Mouse (Mus musculus) CH12.LX (cell line): ENCODE data around the gene Smg6. TPM values are rescaled to one million over a fixed set of nuclear protein-coding genes. Genes with fewer than 3 reads are reported as not detected.
A peak's percentile ranks its signal among the peaks of the same experiment; 100 is the strongest.

Experiments used
- DNase-seq: peaks from one replicate; pipeline ENCODE4 v3.0.0-alpha.2; 2013; ENCODE audit errors: extremely low read depth
- H3K27ac ChIP-seq: 2 replicates; pipeline ENCODE4 v1.5.1; 2012; ENCODE audit warnings: low read depth, mild to moderate bottlenecking, control low read depth, moderate library complexity; ENCODE audit not compliant: insufficient read depth
- H3K27me3 ChIP-seq: replicated peaks from 2 replicates; pipeline ENCODE3; 2012; ENCODE audit warnings: inconsistent platforms
- H3K36me3 ChIP-seq, 2 experiments: replicated peaks in 1 of 2; 2 replicates each; pipeline versions ENCODE3 to v1.6.1; 2012; ENCODE audit warnings: inconsistent platforms in 1 of 2, low read length in 1 of 2, mild to moderate bottlenecking in 1 of 2, mixed read lengths in 1 of 2, moderate library complexity in 1 of 2; ENCODE audit not compliant: control insufficient read depth in 1 of 2, insufficient read depth in 1 of 2
- H3K4me1 ChIP-seq, 2 experiments: 2 replicates each; pipeline ENCODE4 v1.6.1; 2012; ENCODE audit warnings: inconsistent platforms in 1 of 2, moderate library complexity in 1 of 2; ENCODE audit not compliant: insufficient read depth in 2 of 2, control insufficient read depth in 1 of 2
- H3K4me2 ChIP-seq: 2 replicates; pipeline ENCODE4 v1.6.1; 2012; ENCODE audit warnings: low read depth, mild to moderate bottlenecking, control low read depth; ENCODE audit not compliant: poor library complexity, insufficient read depth, severe bottlenecking
- H3K4me3 ChIP-seq, 3 experiments: fragments of 150-350 bp in 1 of 3; sonication (generic) in 1 of 3; replicated peaks in 1 of 3; 2 replicates each; pipeline versions ENCODE3 to v1.5.1; 2011 to 2012; ENCODE audit warnings: low read depth in 2 of 3, low read length in 2 of 3, mild to moderate bottlenecking in 2 of 3, moderate library complexity in 2 of 3, control low read depth in 1 of 3, improper control_type of control experiment in 1 of 3, inconsistent platforms in 1 of 3, mixed read lengths in 1 of 3; ENCODE audit not compliant: poor library complexity in 1 of 3
- H3K79me2 ChIP-seq: replicated peaks from 2 replicates; pipeline ENCODE4 v1.6.1; 2012; ENCODE audit warnings: mild to moderate bottlenecking, moderate library complexity; ENCODE audit not compliant: control insufficient read depth, poor library complexity, insufficient read depth, severe bottlenecking; ENCODE audit errors: extremely low read depth
- H3K9ac ChIP-seq: 2 replicates; pipeline ENCODE4 v1.6.1; 2012; ENCODE audit warnings: low read depth, mild to moderate bottlenecking, control low read depth, moderate library complexity; ENCODE audit not compliant: insufficient read depth
- H3K9me3 ChIP-seq: replicated peaks from 2 replicates; pipeline ENCODE3; 2012; ENCODE audit warnings: low read length, inconsistent platforms, mixed read lengths
- BHLHE40 ChIP-seq: IDR thresholded peaks from 2 replicates; pipeline ENCODE4 v1.6.1; 2011; ENCODE audit warnings: mild to moderate bottlenecking, low read depth, low read length, improper control_type of control experiment
- CHD1 ChIP-seq: IDR thresholded peaks from 2 replicates; pipeline ENCODE4 v1.6.1; 2012; ENCODE audit warnings: low read depth, low read length, improper control_type of control experiment, inconsistent platforms
- CHD2 ChIP-seq: IDR thresholded peaks from 2 replicates; pipeline ENCODE4 v1.6.1; 2011; ENCODE audit warnings: low read length, improper control_type of control experiment
- CTCF ChIP-seq, 2 experiments: IDR thresholded peaks in 1 of 2; conservative IDR thresholded peaks in 1 of 2; 2 replicates each; pipeline ENCODE4 v1.5.1; 2011 to 2012; ENCODE audit warnings: low read depth in 2 of 2, low read length in 2 of 2, improper control_type of control experiment in 1 of 2, inconsistent platforms in 1 of 2, mild to moderate bottlenecking in 1 of 2, moderate library complexity in 1 of 2
- E2F4 ChIP-seq: IDR thresholded peaks from 2 replicates; pipeline ENCODE4 v1.6.1; 2011; ENCODE audit warnings: low read depth, low read length, improper control_type of control experiment; ENCODE audit not compliant: insufficient replicate concordance
- ELF1 ChIP-seq: IDR thresholded peaks from 2 replicates; pipeline ENCODE4 v1.6.1; 2014; ENCODE audit warnings: low read depth, mild to moderate bottlenecking, inconsistent platforms, low read length, improper control_type of control experiment
- EP300 ChIP-seq: IDR thresholded peaks from 2 replicates; pipeline ENCODE4 v1.6.1; 2011; ENCODE audit warnings: low read length, improper control_type of control experiment
- ETS1 ChIP-seq: conservative IDR thresholded peaks from 2 replicates; pipeline ENCODE4 v1.6.1; 2012; ENCODE audit warnings: low read depth, mild to moderate bottlenecking, inconsistent platforms, low read length, improper control_type of control experiment, moderate library complexity
- GABPA ChIP-seq: IDR thresholded peaks from 2 replicates; pipeline ENCODE4 v1.6.1; 2012; ENCODE audit warnings: low read depth, low read length, improper control_type of control experiment, inconsistent platforms; ENCODE audit not compliant: insufficient replicate concordance
- HCFC1 ChIP-seq: IDR thresholded peaks from 2 replicates; pipeline ENCODE4 v1.6.1; 2012; ENCODE audit warnings: low read depth, mild to moderate bottlenecking, inconsistent platforms, low read length, improper control_type of control experiment
- IRF4 ChIP-seq: IDR thresholded peaks from 2 replicates; pipeline ENCODE4 v1.6.1; 2014; ENCODE audit warnings: low read depth, mild to moderate bottlenecking, inconsistent platforms, low read length, improper control_type of control experiment
- JUN ChIP-seq: IDR thresholded peaks from 2 replicates; pipeline ENCODE4 v1.6.1; 2011; ENCODE audit warnings: low read depth, mild to moderate bottlenecking, low read length, improper control_type of control experiment, moderate library complexity; ENCODE audit not compliant: insufficient read depth
- JUND ChIP-seq: conservative IDR thresholded peaks from 2 replicates; pipeline ENCODE4 v1.6.1; 2011; ENCODE audit warnings: low read depth, low read length, improper control_type of control experiment
- KAT2A ChIP-seq: IDR thresholded peaks from 2 replicates; pipeline ENCODE4 v1.6.1; 2012; ENCODE audit warnings: low read length, improper control_type of control experiment, inconsistent platforms; ENCODE audit not compliant: insufficient replicate concordance
- MAFK ChIP-seq: IDR thresholded peaks from 2 replicates; pipeline ENCODE4 v1.6.1; 2011; ENCODE audit warnings: low read length, improper control_type of control experiment; ENCODE audit not compliant: insufficient replicate concordance
- MAX ChIP-seq: IDR thresholded peaks from 2 replicates; pipeline ENCODE4 v1.6.1; 2011; ENCODE audit warnings: low read length, improper control_type of control experiment
- MAZ ChIP-seq: IDR thresholded peaks from 2 replicates; pipeline ENCODE4 v1.6.1; 2012; ENCODE audit warnings: low read depth, mild to moderate bottlenecking, inconsistent platforms, low read length, improper control_type of control experiment, moderate library complexity
- MEF2A ChIP-seq: IDR thresholded peaks from 2 replicates; pipeline ENCODE4 v1.6.1; 2014; ENCODE audit warnings: low read depth, mild to moderate bottlenecking, inconsistent platforms, low read length, improper control_type of control experiment, borderline replicate concordance
- MXI1 ChIP-seq: IDR thresholded peaks from 2 replicates; pipeline ENCODE4 v1.6.1; 2011; ENCODE audit warnings: mild to moderate bottlenecking, low read depth, low read length, improper control_type of control experiment
- MYC ChIP-seq: IDR thresholded peaks from 2 replicates; pipeline ENCODE4 v1.6.1; 2011; ENCODE audit warnings: low read depth, mild to moderate bottlenecking, improper control_type of control experiment, low read length
- NELFE ChIP-seq: IDR thresholded peaks from 2 replicates; pipeline ENCODE4 v1.6.1; 2011; ENCODE audit warnings: low read depth, low read length, improper control_type of control experiment
- NRF1 ChIP-seq: IDR thresholded peaks from 2 replicates; pipeline ENCODE4 v1.6.1; 2014; ENCODE audit warnings: low read depth, mild to moderate bottlenecking, inconsistent platforms, low read length, improper control_type of control experiment, moderate library complexity
- PAX5 ChIP-seq: IDR thresholded peaks from 2 replicates; pipeline ENCODE4 v1.6.1; 2012; ENCODE audit warnings: low read length, inconsistent platforms, mixed read lengths
- POLR2A ChIP-seq: IDR thresholded peaks from 2 replicates; pipeline ENCODE4 v1.6.1; 2011; ENCODE audit warnings: low read depth, mild to moderate bottlenecking, improper control_type of control experiment, low read length
- POLR2AphosphoS2 ChIP-seq: IDR thresholded peaks from 2 replicates; pipeline ENCODE4 v1.6.1; 2011; ENCODE audit warnings: low read depth, low read length, improper control_type of control experiment
- RAD21 ChIP-seq: IDR thresholded peaks from 2 replicates; pipeline ENCODE4 v1.6.1; 2011; ENCODE audit warnings: low read depth, mild to moderate bottlenecking, low read length, improper control_type of control experiment, moderate library complexity
- RCOR1 ChIP-seq: conservative IDR thresholded peaks from 2 replicates; pipeline ENCODE4 v1.6.1; 2012; ENCODE audit warnings: low read depth, mild to moderate bottlenecking, inconsistent platforms, low read length, improper control_type of control experiment
- SIN3A ChIP-seq: IDR thresholded peaks from 2 replicates; pipeline ENCODE4 v1.6.1; 2012; ENCODE audit warnings: low read length, improper control_type of control experiment, inconsistent platforms
- SMC3 ChIP-seq: IDR thresholded peaks from 2 replicates; pipeline ENCODE4 v1.6.1; 2011; ENCODE audit warnings: low read depth, low read length, improper control_type of control experiment
- TBP ChIP-seq: conservative IDR thresholded peaks from 2 replicates; pipeline ENCODE4 v1.6.1; 2011; ENCODE audit warnings: low read depth, low read length, improper control_type of control experiment
- TCF12 ChIP-seq: IDR thresholded peaks from 2 replicates; pipeline ENCODE4 v1.6.1; 2014; ENCODE audit warnings: low read depth, mild to moderate bottlenecking, inconsistent platforms, low read length, improper control_type of control experiment
- UBTF ChIP-seq: IDR thresholded peaks from 2 replicates; pipeline ENCODE4 v1.6.1; 2012; ENCODE audit warnings: low read depth, mild to moderate bottlenecking, inconsistent platforms, low read length, improper control_type of control experiment, moderate library complexity
- USF1 ChIP-seq: IDR thresholded peaks from 2 replicates; pipeline ENCODE4 v1.6.1; 2014; ENCODE audit warnings: low read depth, mild to moderate bottlenecking, inconsistent platforms, low read length, improper control_type of control experiment
- USF2 ChIP-seq: conservative IDR thresholded peaks from 2 replicates; pipeline ENCODE4 v1.6.1; 2011; ENCODE audit warnings: low read depth, low read length, improper control_type of control experiment
- ZC3H11A ChIP-seq: IDR thresholded peaks from 2 replicates; pipeline ENCODE4 v1.6.1; 2012; ENCODE audit warnings: low read depth, mild to moderate bottlenecking, inconsistent platforms, low read length, improper control_type of control experiment
- ZKSCAN1 ChIP-seq: IDR thresholded peaks from 2 replicates; pipeline ENCODE4 v1.6.1; 2012; ENCODE audit warnings: low read depth, inconsistent platforms, low read length, improper control_type of control experiment, borderline replicate concordance
- ZMIZ1 ChIP-seq: IDR thresholded peaks from 2 replicates; pipeline ENCODE4 v1.6.1; 2012; ENCODE audit warnings: low read depth, mild to moderate bottlenecking, inconsistent platforms, low read length, improper control_type of control experiment
- ZNF384 ChIP-seq: IDR thresholded peaks from 2 replicates; pipeline ENCODE4 v1.6.1; 2012; ENCODE audit warnings: low read depth, low read length, improper control_type of control experiment, inconsistent platforms
- dilution Hi-C: fragments of 300-500 bp; cut with MboI; formaldehyde crosslinking; loops from 2 replicates; pipeline ENCODE4 v1.14.3; 2020; ENCODE audit warnings: low sequenced_read_pairs; ENCODE audit not compliant: extremely low pct_unique_long_range_greater_than_20kb, extremely low pct_ligation_motif_present
- in situ Hi-C: fragments of 300-500 bp; cut with MboI; formaldehyde crosslinking; loops from 3 replicates; pipeline ENCODE4 v1.14.3; 2019; ENCODE audit warnings: low sequenced_read_pairs, low pct_ligation_motif_present, low pct_unique_long_range_greater_than_20kb, mixed read lengths
- polyA plus RNA-seq: library from polyadenylated mRNA; unstranded; fragments of >175 nt; gene quantifications from 2 replicates; pipeline ENCODE4 v1.2.1, GENCODE M21; 2012; ENCODE audit warnings: low read depth; ENCODE audit not compliant: insufficient read length
- total RNA-seq, 2 experiments: library from RNA; depleted of rRNA; stranded (reverse); fragments of 300-350 nt in 1 of 2; fragments of >200 nt in 1 of 2; gene quantifications; 2 replicates each; pipeline ENCODE4 v1.2.3; 2012 to 2014

Gene Smg6
- total and polyA plus RNA-seq, 3 experiments = 9.0 to 18.5 (median 12.1) TPM

DNA sequence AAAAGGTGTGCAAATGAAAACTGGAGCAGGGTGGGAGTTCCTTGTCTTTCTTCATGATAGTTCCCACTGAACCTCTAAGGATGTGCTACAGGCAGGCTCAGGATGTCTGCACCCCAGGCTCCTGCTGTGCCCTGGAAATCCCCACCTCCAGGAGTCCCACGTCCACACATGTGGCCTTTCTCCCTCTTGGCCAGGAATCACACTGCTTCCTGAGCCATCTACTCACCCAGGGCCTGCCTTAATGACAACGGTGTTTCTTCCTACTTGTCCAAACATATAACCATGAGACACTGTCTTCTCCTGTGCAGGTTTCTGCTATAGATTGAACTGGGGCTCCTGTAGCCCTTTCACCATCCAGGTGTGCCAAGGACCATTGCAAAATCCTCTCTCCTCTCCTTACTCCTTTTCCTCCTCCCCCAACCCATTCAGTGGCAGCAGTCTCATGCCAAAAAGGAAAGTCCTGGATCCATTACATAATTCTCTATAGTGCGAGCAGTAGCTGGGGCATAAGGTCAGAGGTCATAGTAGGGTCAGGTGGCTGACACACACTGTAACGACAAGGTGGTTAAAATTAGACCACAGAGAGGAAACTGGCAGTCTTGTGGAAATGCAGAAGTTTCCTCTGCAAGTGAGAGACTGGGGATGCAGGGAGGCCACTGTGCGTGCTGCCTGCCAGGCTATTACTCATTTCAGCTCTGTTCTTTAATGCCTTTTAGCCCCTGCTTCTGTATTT lies 211.2 kb downstream of the Smg6 start:
- in situ Hi-C loops = no loop called here
- no peak overlapping the region for H3K27ac ChIP-seq

DNA sequence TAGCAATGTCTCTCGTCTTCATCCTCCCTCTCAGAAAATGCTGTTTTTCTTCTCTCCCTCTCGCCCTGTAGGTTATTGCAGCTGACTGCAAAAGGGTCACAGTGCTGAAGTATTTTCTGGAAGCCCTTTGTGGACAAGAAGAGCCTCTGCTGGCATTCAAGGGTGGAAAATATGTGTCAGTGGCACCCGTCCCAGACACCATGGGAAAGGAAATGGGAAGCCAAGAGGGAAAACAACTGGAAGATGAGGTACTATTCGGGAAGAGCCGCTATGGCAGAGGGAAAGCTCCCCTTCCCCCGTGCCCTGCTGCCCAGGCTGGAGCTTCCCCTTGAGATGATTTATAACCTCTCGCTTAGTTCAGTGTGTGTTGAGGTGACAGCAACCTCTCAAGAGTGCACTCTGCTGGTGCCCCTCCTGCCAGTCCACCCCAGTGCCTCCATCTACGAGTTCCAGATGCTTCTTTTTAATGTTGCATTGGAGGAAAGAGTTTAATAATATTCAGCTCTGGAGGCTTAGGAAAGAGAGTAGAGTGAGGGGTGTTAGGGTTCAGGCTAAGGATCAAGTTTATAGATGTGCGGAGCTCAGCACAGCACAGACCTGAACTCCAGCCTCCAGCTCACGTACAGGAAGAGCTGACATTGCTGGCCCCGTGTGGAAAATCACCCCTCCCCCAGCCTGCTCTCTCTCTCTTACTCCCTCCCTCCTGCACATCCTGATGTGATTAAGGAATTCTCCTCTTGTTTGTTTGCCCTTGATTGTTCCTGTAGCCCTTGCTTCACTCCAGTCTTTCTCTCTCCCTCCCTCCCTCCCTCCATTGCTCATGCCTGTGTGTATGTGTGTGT lies 213.7 kb downstream of the Smg6 start:
- H3K4me2 ChIP-seq = no peak overlapping the region
- in situ Hi-C loops (no loop called here), dilution Hi-C loops (no loop called here)
- DNase-seq = no peak
- no peaks in the 10 kb centered on the region for H3K27me3 ChIP-seq
- H3K27ac ChIP-seq = no peak overlapping the region
- H3K79me2 ChIP-seq = no peaks in the 10 kb centered on the region
- H3K4me3 ChIP-seq = no peak overlapping the region
- peaks cover 17 to 78% of the 10 kb centered on the region in 2 experiments for H3K36me3 ChIP-seq
- peaks cover 32 to 68% of the 10 kb centered on the region in 2 experiments for H3K4me1 ChIP-seq
- H3K9me3 ChIP-seq = no peaks in the 10 kb centered on the region
- no peak overlapping the region for H3K9ac ChIP-seq
- TF ChIP-seq BHLHE40 (no peak), ZMIZ1 (no peak), POLR2A (no peak), ELF1 (no peak), JUN (no peak), NRF1 (no peak), ZKSCAN1 (no peak), SMC3 (no peak), NELFE (no peak), MAX (no peak), JUND (no peak), CHD1 (no peak), SIN3A (no peak)

More for the DNA sequence above, 211.2 kb downstream of the Smg6 start:
- peak; percentile 90 for DNase-seq
- Histone ChIP-seq H3K4me2 (peak overlapping the region; percentile 33; the same call in 1 of the 2 replicates), H3K4me3 (peak overlapping the region in 1 of 3 experiments; percentile 7), H3K4me1 (peaks cover 42 to 73% of the 10 kb centered on the region in 2 experiments), H3K9ac (no peak overlapping the region), H3K36me3 (peaks cover 2 to 63% of the 10 kb centered on the region in 2 experiments)
- no peak; the same call in 1 of the 2 replicates for TF ChIP-seq RAD21
- TF ChIP-seq PAX5 = no peak
- TF ChIP-seq POLR2AphosphoS2 = no peak
- TF ChIP-seq NRF1 = no peak
- peak; percentile 73; the same call in 1 of the 2 replicates for TF ChIP-seq MYC
- TF ChIP-seq KAT2A = no peak
- TF ChIP-seq JUN = peak; percentile 72
- no peak for TF ChIP-seq CHD1
- no peak for TF ChIP-seq ZMIZ1
- TF ChIP-seq NELFE = no peak
- no peak for TF ChIP-seq POLR2A
- TF ChIP-seq BHLHE40 = peak; percentile 98
- TF ChIP-seq USF2 = no peak
- TF ChIP-seq ETS1 = peak; percentile 92
- TF ChIP-seq SIN3A = no peak
- peak; percentile 29; the same call in 1 of the 2 replicates for TF ChIP-seq MAX
- 0 out of 2 replicates have a peak, but pooled peaks have one; percentile 31 for TF ChIP-seq TBP
- no peak for TF ChIP-seq ZNF384
- TF ChIP-seq E2F4 = no peak
- peak; percentile 64; the same call in 1 of the 2 replicates for TF ChIP-seq MAFK
- peak; percentile 88 for TF ChIP-seq TCF12
- no peak for TF ChIP-seq HCFC1
- TF ChIP-seq IRF4 = peak; percentile 92
- TF ChIP-seq EP300 = peak; percentile 95
- no peak for TF ChIP-seq ELF1
- peak; percentile 10; the same call in 1 of the 2 replicates for TF ChIP-seq USF1
- TF ChIP-seq MAZ = no peak
- no peak; the same call in 1 of the 2 replicates for TF ChIP-seq RCOR1
- no peak for TF ChIP-seq SMC3
- TF ChIP-seq CHD2 = peak; percentile 81
- no peak for TF ChIP-seq ZC3H11A
- TF ChIP-seq MXI1 = no peak
- TF ChIP-seq UBTF = no peak
- no peak for TF ChIP-seq CTCF (conservative IDR thresholded peaks at IDR 0.05 in 1 of 2, IDR thresholded peaks at IDR 0.05 in 1 of 2; ENCODE audit: low read depth in 2 of 2, low read length in 2 of 2)
- no peak for TF ChIP-seq ZKSCAN1
- no peak for TF ChIP-seq GABPA
- peak; percentile 70 for TF ChIP-seq JUND
- TF ChIP-seq MEF2A = peak; percentile 95
- TF ChIP-seq, all 38 proteins: peak for 14
- H3K9me3 ChIP-seq = no peaks in the 10 kb centered on the region
- H3K79me2 ChIP-seq = no peaks in the 10 kb centered on the region
- dilution Hi-C loops = no loop called here
- H3K27me3 ChIP-seq = no peaks in the 10 kb centered on the region
